Mouse (Mus musculus) stomach, postnatal 0 days (tissue): ENCODE measurements at regions not wholly inside any gene's neighbourhood (a gene's known extent, or its start where the extent isn't known, plus 50 kb on each side); places are given as distances from the start of the nearest gene placed in this dataset.

Source experiments
- CTCF ChIP-seq: IDR thresholded peaks from 2 replicates; pipeline ENCODE4 v1.5.1; 2016; ENCODE audit warnings: antibody characterized with exemption, low read depth, mild to moderate bottlenecking, moderate library complexity
- EP300 ChIP-seq: optimal IDR thresholded peaks from 2 replicates; pipeline ENCODE3; 2016; ENCODE audit warnings: antibody characterized with exemption

DNA sequence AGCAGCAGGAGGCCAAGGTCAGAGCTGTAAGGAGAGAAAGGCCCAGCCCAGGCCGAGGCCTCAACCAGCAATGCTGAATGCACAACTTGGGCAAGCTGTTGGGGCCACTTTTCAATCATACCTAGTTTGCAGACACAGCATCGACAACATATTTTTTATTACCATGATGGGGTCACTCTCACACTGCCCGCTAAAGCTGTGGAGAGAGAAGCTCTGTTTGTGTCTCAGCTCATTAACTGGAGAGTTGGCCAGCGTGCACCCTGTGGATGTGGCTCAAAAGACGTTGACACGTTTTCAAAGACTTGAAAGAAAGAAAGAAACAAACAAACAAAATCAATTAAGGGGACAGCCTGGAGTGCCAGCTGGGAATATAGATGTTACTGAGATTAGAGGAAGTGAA, 217.4 kb upstream of the Tle3 start:
- TF ChIP-seq CTCF = no peak
- no peak for TF ChIP-seq EP300
